Mouse (Mus musculus): ENCODE results near the gene Fam92b.

Gene Fam92b

DNA sequence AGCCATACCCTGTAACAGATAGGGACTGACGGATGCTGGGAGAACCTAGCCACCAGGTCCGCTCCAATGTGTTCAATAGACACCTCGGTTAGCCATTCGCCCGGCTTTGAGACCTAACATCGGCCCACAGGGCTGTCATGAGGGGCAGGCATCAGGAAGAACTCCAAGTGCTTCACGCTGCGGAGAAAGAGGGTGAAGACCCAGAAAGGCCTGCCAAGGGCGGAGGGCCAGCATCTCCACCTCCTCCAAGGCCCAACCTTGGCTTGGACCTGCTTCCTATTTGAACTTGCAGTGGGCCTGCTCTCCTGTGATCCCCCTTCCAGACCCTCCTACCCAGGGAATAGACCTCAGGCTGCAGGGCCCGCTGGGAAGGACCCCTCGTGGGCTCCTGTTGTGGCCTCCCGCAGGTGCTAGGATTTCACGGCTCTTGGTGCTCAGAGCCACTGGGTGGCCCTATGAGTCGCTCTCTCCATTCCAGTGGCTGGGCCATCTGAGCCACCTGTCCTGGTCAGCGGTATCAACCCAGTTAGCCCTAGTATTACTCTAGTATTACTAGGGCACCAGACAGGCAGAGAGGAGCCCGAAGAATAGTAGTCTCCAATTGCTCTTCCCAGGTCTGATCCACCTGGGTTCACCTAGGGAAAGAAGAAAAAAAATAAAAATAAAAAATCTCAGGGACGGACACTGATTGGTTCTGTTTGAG is 13.0 kb upstream of the Fam92b start:
- no peak for DNase-seq

DNA sequence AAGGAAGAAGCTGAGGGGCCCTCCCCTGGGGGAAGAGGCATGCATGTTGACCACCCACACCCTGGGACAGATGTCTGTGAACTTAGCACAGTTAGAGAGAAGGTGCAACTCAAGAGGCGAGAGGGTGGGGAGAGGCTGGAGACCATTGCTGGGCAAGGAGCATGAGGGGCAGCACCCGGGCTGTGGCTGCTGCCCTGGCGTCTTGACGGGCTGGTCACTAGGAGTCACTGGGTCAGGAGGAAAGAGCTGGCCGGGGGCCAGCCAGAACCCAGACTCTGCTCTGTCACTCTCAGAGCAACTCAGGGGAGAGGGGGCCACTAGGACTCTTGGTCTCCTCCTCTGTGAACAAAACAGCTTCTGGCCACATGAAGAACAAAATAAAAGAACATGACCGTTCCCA is 12.2 kb upstream of the Fam92b start:
- DNase-seq = no peak

DNA sequence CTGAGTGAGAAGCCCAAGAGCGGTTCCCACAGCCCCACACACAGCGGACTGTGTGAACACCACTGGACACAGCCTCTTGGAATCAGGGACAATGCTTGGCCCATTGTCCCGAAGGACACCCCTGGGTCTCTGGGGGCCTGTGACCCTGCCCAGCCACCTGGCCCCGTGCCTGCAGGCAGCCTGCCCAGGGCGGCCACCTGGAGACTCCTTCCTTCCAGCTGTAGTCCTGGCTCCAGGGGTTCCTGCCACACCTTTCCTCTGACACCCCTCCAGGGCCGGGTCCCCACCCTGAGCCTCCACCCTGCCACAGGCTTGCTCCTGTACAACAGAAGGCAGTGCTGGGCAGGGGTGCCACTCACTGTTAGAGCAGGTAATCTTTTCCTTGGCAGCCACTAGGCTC is 11.2 kb upstream of the Fam92b start:
- DNase-seq = no peak

DNA sequence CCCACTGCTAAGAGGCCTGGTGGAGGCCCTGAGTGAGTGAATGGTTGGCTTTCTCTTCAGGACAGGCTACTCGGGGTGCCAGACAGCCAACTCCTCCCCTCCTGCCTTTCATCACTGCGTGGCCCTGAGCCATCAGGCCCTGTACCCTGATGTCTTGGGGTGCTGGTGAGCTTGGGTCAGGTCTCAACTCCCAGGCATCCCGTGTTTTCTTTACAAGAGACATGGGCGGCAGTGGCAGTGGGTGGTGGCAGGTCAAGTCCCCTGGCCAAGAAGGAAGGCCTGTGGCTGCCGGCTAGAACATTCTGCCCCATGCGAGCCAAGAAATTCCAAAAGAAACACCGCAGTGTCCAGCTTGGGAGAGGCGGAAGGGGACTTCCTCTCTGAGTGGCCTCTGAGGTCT is 9.2 kb upstream of the Fam92b start:
- no peak for DNase-seq

DNA sequence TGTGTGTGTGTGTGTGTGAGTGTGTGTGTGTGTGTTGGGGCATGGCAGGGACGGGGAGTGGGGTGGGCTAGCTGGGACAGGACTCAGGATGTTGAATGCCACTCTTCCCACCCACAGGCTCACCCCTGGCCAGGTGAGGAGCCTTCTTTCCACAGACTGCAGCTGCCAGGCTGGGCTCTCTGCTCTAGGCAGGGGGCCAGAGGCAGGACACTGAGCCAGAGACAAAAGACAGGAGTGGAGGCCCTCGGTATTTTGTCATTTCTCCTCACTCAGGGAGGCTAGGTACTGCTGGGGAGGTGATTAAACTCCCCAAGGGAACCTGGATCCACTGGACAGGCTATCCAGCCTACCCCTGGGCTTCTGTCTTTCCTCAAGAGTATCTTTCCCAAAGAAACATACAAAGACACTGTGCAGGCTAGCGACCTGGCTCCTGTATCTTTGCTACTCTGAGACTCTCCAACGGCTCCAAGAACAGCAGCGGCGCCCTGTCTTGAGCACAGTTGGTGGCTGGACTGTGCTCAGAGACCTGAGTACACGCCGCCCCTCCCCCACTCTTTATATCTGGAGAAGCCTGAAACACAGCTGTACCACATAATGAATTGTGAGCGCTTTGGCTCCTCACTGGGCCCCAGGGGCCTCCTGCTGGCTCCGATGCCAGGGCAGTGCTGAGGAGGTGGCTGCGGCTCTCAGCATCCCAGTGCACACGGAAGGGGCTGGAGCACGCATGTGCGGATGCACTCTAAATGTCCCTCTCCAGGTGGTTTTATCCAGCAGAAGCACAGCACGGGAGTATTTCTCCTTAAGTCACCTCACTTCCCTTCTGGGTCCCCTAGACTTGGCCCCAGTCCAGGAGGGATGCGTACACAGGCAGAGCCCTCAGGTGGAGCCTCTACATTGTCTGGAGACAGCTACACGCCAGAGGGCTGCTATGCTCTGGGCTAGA is 7.9 kb upstream of the Fam92b start:
- no peak for DNase-seq

DNA sequence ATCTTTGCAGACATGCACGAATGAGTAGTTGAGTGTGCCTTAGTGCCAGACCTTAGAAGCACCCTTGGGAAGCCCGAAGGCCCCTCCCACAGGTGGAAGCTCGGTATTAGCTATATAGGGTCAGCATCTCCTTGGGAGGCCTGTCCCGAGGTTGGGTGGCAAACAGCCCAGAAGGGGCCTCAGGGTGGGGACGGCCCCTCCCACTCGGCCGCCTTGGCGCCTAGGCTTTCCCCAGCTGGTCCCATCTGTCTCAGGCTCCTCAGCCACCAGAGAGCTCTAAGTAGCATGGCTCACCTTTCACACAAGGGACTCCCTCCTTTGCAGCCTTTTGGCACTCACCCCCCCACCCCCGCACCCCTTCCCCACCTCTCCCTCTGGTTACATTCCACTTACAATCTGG is 7.1 kb upstream of the Fam92b start:
- DNase-seq = no peak

DNA sequence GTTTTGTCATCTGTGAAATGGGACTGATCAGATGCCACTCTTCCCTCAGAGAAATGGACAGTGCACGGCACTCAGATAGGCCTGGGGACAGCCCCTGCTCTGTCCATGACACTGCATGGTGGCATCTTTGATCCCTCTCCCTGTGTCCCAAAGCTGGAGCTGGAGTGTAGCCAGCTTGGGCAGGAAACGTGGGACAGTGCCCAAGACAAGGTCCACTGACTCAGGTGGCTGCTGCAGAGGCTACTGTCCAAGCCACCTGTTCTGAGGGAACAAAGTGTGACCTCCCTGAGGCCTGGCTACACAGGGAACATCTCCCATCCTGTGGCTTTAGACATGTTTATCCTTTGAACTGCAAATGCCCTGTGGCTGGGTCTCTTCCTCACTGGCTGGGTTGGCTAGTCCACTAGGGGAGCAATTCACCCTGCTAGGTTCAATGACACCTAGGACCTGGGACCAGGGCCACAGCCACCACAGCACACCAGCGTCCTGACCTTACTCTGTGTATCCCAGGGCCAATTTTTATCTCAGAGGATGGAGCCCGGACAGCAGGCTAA is 4.7 kb upstream of the Fam92b start:
- DNase-seq = no peak

DNA sequence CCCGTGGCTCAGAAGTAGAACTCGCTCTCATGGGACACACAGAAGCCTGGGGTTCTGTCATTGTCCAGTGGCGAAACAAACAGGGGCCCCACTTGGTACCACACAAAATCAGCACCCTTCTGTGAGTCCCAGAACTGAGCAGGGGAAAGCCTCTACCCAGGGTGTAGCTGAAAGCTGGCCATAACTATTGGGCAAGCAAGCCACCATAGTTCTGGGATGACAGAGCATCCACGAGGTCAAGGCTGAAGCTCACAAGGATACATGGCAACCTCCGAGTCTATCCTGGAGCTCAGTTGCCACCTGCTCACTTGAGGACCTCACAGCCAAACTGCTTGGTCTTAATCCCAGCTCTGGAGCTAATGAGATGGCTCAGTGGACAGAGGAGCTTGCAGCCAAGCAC is 4.0 kb upstream of the Fam92b start:
- no peak for DNase-seq

DNA sequence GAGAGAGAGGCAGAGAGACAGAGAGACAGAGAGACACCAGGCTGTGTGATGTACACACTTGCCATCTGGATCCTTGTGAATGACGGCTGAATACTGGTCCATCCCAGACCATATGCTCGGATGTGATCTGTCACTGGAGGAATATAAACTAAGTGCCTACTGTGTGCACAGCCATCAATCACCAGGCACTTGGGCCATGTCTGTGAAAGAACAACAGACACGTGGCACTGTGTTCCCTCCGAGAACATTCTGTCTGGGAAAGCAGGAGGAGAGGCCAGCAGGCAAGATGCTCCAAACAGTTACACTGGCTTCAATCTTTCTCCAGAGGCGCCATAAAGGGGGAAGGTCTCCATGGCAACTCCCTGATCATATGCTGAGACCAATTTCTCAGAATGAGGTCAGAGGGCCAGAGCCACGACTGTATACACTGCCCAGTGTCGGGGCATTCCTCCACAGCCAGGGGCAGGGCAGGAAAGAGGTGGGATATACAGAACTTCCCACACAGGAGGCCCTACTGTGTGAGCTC is 3.2 kb upstream of the Fam92b start:
- DNase-seq = no peak

DNA sequence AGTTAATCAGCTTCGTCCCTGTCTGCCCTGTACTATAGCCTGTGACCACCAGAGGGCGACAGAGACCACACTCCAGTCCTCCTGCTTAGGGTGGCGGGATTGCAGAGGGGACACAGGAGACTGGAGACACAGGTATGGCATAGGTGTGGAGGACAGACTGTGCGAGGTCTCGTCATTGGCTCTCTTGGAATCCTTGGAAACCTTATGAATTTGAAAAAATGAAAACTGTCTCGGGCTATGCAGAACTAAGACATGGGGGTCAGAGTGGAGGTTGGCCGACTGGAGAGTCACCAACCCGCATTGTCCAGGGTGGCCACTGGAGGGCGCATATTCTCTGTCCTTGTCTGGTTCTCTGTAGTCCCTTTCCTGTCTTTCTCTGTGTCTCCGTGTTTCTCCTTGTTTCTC is 1.8 kb upstream of the Fam92b start:
- DNase-seq = peak; percentile 88 to 89

DNA sequence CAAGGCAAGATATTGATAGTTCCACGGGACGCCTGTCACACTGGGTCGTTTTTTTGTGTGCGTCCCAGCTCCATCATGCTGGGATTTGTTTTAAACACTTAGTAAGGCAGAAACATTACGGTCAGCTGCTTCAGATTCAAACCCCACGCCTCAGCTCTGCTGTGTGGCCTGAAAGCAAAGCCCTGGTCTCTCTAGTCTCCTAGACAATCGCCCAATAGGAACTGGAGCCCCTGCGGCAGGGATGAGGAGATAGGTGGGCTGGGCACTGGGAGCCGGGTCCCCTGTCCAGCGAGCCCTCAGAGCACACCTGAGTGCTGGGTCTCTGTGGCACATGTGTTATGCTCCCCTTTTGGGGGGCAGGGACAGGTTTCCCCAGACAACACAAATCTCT is 853 bp upstream of the Fam92b start:
- no peak for DNase-seq

DNA sequence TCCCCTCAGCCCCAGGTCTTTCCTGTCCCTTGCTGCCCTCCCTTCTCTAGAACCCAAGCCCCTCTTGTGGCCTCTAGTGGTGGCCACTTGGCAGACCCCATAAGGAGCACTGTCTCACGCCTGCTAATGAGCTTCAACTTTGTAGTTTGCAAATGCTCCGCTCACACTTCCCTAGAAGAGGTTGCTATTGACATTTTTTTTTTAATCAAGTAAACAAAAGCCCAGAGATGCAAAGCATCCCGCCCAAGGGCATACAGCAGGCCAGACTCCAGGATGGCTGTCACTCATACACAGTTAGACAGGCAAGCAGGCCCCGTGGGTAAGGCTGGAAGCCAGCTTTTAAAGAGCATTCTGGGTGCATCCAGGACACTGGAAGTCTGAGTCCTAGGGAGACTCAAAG is 661 bp downstream of the Fam92b start:
- DNase-seq = no peak

DNA sequence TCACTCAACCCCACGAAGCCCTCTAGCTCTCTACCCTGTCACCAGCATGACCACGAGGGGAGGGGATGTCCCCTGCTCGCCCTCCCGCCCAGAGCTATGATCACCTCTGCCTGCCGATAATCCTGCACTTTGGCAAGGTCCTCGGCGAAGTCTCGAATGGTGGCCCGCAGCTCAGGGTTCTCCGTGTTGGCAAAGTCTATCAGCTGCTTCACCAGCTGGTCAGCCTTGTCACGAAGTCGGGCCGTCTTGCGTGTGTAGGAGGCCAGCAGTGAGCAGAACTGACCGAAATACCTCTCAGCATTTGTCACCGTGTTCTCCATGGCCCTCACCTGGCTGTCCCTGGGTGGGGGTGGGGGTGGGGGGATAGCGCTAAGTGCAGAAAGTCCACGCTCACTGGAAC is 2.7 kb downstream of the Fam92b start:
- no peak for DNase-seq

DNA sequence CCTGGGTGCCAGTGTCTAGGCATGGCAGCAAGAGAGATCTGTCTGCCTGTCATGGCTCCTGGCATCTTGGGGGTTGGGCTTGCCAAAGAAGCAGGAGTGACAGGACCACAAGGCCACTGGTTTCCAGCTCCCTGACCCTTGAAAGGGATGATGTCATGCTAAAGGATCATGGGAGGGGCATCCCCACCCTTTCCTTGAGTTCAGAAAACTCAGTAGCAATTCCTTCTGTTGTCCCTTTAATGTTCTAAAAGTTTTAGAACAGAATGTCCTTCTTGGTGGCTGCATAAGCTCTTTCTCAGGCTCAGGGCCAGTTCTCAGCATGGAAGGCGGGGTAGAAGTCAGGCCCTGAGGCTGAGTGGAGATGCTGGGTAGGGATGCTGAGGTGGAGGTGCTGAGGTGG is 4.1 kb downstream of the Fam92b start:
- no peak for DNase-seq

DNA sequence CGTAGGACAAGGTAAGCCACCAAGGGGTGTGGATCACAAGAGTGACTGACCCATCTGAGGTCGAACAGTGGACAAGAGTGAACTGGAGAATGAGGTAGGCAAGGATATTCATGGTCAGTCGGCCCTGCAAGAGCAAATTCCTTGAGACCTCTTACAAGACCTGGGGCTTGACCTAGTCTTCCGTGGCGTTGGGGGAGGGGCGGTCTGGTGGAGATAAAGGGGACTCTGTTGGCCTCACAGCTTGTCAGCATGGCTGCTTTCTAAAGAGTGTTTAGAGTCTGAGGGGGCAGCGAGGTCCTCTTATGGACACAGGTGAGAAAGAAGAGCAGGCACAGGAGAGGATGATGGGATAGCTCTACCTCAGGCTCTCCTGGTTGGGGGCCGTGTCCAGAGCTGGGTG is 8.1 kb downstream of the Fam92b start:
- DNase-seq = no peak

DNA sequence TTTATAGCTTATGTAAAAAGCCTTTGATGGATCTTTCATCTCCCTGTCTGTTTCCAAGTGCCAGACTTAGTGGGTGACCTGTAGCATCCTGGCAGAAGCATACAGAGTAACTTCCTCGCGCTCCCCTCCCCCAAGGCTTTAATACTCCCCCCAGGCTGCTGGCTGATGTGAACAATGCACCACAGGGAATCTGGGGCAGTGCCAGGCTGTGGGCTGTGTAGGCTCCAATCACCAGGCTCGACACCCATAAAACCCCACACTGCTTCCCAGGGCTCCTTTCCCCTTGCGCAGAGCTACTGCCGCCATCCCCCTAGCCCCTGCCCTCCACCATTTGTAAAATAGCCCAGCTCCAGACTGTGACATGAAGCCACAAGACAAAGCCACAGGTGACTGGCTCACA is 9.4 kb downstream of the Fam92b start:
- DNase-seq = no peak

DNA sequence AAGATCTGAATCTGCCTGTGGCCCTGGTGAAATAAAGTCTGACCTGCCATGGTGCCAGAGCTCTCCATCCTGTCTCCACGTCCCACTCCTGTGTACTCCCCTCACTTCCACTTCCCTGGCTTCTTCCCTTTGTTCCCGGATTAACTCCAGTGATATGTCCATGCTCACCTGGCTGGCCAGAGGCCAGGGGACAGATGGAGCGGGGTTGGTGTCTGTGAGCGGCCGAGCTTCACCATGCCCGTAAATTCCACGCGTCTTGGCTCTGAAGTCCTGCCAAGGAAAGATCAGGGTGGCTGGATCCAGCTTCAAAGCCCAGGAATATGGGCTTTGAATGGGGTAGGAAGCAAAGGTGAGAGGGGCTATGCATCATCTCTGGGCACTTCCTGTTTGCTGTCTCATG is 10.1 kb downstream of the Fam92b start:
- no peak for DNase-seq

DNA sequence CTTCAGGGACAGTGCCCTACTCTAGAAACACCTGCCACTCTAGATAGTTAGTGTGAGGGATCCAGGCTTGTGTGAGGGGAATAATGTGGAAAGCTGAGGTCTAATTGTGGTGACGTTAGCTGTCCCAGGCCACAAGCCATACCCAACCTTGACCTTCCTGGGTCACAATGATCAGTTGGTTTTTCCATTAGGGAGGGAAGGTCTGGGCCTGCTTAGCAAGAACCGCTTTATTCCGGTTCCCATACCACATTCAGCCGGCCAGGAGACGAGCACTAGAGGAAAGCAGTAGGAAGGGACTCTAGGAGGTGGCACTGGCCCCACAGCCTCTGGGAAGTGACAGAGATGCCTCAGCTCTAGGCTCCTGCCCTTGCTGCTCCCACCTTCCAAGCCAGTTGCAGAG is 13.2 kb downstream of the Fam92b start:
- DNase-seq = no peak

DNA sequence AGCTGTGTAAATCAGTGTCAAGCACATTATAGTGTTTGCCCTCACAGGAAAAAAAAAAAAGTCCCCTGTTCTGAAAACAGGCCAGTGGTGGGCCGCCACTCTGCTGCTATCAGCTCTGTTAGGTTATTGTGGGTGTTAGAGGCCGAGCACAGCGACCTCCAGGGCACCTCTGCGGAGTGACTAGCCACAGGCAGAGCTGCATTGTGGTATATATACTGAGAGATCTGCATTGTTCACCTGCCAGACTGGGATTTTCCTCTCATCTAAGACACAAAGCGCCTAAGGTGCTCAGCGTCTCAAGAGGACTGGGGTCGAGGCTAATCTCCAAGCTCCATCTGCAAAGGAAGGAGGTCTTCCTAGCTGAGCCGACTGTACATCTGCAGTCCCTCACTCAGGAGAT is 13.9 kb downstream of the Fam92b start:
- no peak for DNase-seq

DNA sequence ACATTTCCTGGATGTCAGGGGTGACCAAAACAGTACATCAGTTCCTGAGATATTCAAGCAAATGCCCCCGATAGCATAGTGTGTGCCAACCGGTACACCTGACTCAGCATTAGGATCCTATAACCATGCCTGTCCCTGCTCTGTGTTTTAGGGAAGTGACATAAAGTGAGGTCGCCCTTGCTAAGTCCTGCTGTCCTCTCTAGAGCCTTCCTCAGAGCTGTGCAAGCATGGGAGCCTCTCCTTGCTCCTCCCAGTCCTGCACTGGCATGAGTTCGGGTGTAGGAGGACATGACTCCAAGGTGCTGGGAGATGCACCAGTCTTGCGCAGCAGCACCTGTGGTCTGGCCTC is 14.9 kb downstream of the Fam92b start:
- DNase-seq = no peak

DNA sequence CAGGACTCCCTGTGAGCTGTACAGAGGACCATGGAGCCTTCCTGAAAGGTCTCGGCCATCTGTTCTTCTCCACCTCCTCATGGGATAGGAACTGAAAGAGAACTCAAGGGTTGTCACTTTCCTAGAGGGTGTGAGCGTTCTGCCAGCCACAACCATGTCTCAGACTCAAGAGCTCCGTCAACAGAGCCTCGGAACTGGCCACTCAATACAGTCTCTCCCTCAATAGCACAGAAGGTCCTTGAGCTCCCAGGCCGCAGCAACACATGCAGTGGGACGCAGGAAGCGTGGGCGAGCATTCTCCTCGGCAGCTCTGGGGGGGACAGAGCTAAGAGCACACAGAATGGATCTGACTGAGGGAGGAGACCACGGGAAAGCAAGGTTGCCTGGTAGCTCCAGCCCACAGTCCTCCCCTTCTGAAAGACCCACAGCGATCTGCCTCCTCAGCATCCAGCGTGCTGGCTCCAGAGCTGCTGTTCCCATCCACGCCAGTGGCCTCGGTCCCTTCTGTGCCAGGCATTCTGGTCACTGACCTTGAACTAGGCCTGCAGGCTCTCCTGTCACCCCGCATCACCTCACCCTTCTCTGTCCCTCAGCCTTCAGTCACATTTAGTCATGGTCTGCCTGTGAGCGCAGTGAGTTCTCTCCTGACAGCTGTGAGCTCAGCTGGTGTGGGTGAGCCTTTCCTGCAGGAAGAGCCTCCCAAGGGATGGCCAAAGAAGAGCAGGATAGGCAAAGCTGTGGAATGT is 15.4 kb downstream of the Fam92b start:
- DNase-seq = no peak

DNA sequence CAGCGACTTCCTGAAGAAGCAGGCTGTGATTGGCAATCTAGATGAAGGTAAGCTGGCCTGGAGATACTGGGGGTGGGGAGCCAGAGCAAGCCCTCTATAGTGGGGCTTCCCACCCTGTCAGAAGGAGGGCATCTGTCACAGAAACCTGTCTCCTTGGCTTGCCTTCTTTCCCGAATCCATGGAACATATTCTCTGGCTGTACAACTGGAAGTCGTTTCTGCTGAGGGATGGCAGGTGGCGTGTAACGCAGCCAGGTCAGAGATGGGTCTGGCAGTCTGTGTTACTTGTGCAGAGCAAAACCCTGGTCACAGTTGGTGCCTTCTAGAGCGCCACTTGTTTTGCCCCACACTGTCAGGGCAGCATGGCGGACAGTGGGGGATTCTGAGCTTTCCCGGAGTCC is 16.9 kb downstream of the Fam92b start:
- DNase-seq = no peak

DNA sequence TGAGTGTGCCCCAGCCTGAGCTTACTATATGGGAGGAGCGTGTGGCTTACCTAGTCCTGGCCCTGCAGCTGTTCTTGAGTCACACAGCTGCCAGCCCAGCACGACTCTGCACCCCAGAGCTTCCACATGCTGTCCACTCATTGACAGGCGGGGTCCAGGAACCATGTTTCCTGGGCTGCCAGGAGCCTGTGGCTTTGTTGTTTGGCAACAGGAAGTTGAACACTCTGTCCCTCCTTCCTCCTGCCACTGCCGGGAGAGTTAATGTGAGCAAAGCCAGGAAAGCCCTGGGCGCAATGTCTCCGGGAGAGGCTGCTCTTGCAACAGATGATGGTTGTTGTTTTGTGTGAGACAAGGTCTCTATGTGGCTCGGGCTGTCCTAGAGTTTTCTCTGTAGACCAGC is 24.6 kb downstream of the Fam92b start:
- DNase-seq = no peak
